Mouse (Mus musculus) urinary bladder, adult 2 months (tissue): ENCODE data around the gene B230118H07Rik. TPM values are rescaled to one million over a fixed set of nuclear protein-coding genes. Genes with fewer than 3 reads are reported as not detected.
"Not testable (repeated sequence)": the region's sequence is repeated elsewhere in the genome, so short reads cannot be mapped to it uniquely, and the experiment has no call there.

Experiments
- DNase-seq: peaks from one replicate; pipeline ENCODE4 v3.0.0; 2022; ENCODE audit warnings: low spot score
- polyA plus RNA-seq: library from polyadenylated mRNA; depleted of rRNA; stranded (reverse); fragments of >200 nt; gene quantifications from 2 replicates; pipeline ENCODE4 v1.2.3, GENCODE M21; 2012

Gene B230118H07Rik
- polyA plus RNA-seq, 1 experiment, result 44.8 TPM

GRCm38 (mm10) chr2:101591356-101591755 is 58.0 kb downstream of the B230118H07Rik start:
- no peak for DNase-seq

- no peak for DNase-seq
These were observed 67.9 kb downstream of the B230118H07Rik start for GRCm38 (mm10) chr2:101581418-101581817.

- DNase-seq, result no peak
These were observed 68.4 kb downstream of the B230118H07Rik start for GRCm38 (mm10) chr2:101580977-101581376.

GRCm38 (mm10) chr2:101580428-101580827 is 68.9 kb downstream of the B230118H07Rik start:
- DNase-seq, result no peak

GRCm38 (mm10) chr2:101580027-101580426 is 69.3 kb downstream of the B230118H07Rik start:
- no peak for DNase-seq

- DNase-seq, result no peak
These were observed 72.1 kb downstream of the B230118H07Rik start for GRCm38 (mm10) chr2:101577243-101577642.

GRCm38 (mm10) chr2:101569230-101569629 is 80.1 kb downstream of the B230118H07Rik start:
- no peak for DNase-seq

- DNase-seq, result no peak
These were observed 81.8 kb downstream of the B230118H07Rik start for GRCm38 (mm10) chr2:101567490-101567889.

- no peak for DNase-seq
These were observed 85.6 kb downstream of the B230118H07Rik start for GRCm38 (mm10) chr2:101563776-101564175.

- DNase-seq, result no peak
These were observed 86.1 kb downstream of the B230118H07Rik start for GRCm38 (mm10) chr2:101563206-101563605.

GRCm38 (mm10) chr2:101559431-101559830 is 89.9 kb downstream of the B230118H07Rik start:
- no peak for DNase-seq

- no peak for DNase-seq
These were observed 93.4 kb downstream of the B230118H07Rik start for GRCm38 (mm10) chr2:101555886-101556285.

- DNase-seq, result no peak
These were observed 95.5 kb downstream of the B230118H07Rik start for GRCm38 (mm10) chr2:101553851-101554250.

GRCm38 (mm10) chr2:101552301-101552700 is 97.0 kb downstream of the B230118H07Rik start:
- DNase-seq, result no peak

GRCm38 (mm10) chr2:101551026-101551719 is 98.2 kb downstream of the B230118H07Rik start:
- no peak for DNase-seq

GRCm38 (mm10) chr2:101550176-101550575 is 99.2 kb downstream of the B230118H07Rik start:
- DNase-seq, result no peak

- no peak for DNase-seq
These were observed 100.5 kb downstream of the B230118H07Rik start for GRCm38 (mm10) chr2:101548866-101549265.

GRCm38 (mm10) chr2:101545593-101545992 is 103.7 kb downstream of the B230118H07Rik start:
- DNase-seq, result no peak

- DNase-seq, result no peak
These were observed 105.5 kb downstream of the B230118H07Rik start for GRCm38 (mm10) chr2:101543704-101544417.

- not testable (repeated sequence) for DNase-seq
These were observed 112.4 kb downstream of the B230118H07Rik start for GRCm38 (mm10) chr2:101536887-101537286.

GRCm38 (mm10) chr2:101533741-101534140 is 115.6 kb downstream of the B230118H07Rik start:
- no peak for DNase-seq

- DNase-seq, result no peak
These were observed 123.6 kb downstream of the B230118H07Rik start for GRCm38 (mm10) chr2:101525503-101526381.
